13 mouse cellular contexts compared by ENCODE assay signal in genomic region chr2:79038624-79039023, GRCm38 (mm10).
DNase-seq lines count a peak whose midpoint lies in the region; ATAC-seq and TF ChIP-seq lines count a peak whose summit lies in the region.
"Had no signal": no experiment of that assay in that cellular context is flagged by ENCODE, and none has a peak within 500 bp of the region (broad histone marks: within the 10 kb centered on the region; RNA-seq: fewer than 3 reads in every experiment).

No protein-coding gene starts in this region.

- H3K4me1 ChIP-seq in hindbrain, embryonic 10.5 days (replicated peaks): peaks cover 13% of the 10 kb centered on the region
- no peaks in the 10 kb centered on the region for H3K4me1 ChIP-seq in hindbrain, embryonic 16.5 days (ENCODE audit: control insufficient read depth, insufficient read depth, low read depth, low read length)
- H3K4me1 ChIP-seq in neural tube, embryonic 13.5 days (replicated peaks): peaks cover 9% of the 10 kb centered on the region
- no peaks in the 10 kb centered on the region for H3K4me1 ChIP-seq in neural tube, embryonic 15.5 days
- no peaks in the 10 kb centered on the region for H3K4me1 ChIP-seq in intestine, postnatal 0 days (replicated peaks; ENCODE audit: control insufficient read depth, insufficient read depth, low read length)
- H3K4me1 ChIP-seq: liver, embryonic 15.5 days had no signal

- no peaks in the 10 kb centered on the region for H3K36me3 ChIP-seq in hindbrain, embryonic 10.5 days
- no peaks in the 10 kb centered on the region for H3K36me3 ChIP-seq in hindbrain, embryonic 16.5 days (ENCODE audit: control insufficient read depth, insufficient read depth, low read length)
- H3K36me3 ChIP-seq in neural tube, embryonic 13.5 days: no peaks in the 10 kb centered on the region
- H3K36me3 ChIP-seq in neural tube, embryonic 15.5 days: no peaks in the 10 kb centered on the region
- no peaks in the 10 kb centered on the region for H3K36me3 ChIP-seq in intestine, postnatal 0 days (ENCODE audit: control insufficient read depth, insufficient read depth)
- H3K36me3 ChIP-seq: G1E; limb, embryonic 13.5 days; liver, embryonic 15.5 days had no signal

- no peak for ATAC-seq in hindbrain, embryonic 16.5 days
- ATAC-seq in neural tube, embryonic 13.5 days (ENCODE audit: low read depth): 0 out of 2 replicates have a peak, but pooled peaks have one; percentile 50
- ATAC-seq in neural tube, embryonic 15.5 days (ENCODE audit: low FRiP score): no peak
- ATAC-seq in intestine, postnatal 0 days: no peak

- peak overlapping the region; percentile 57 for H3K27ac ChIP-seq in hindbrain, embryonic 10.5 days
- no peak overlapping the region for H3K27ac ChIP-seq in hindbrain, embryonic 16.5 days (ENCODE audit: low read depth, low read length)
- H3K27ac ChIP-seq in neural tube, embryonic 13.5 days (replicated peaks): no peak overlapping the region
- H3K27ac ChIP-seq in neural tube, embryonic 15.5 days (replicated peaks): no peak overlapping the region
- H3K27ac ChIP-seq in layer of hippocampus, adult 2 months: no peak overlapping the region
- H3K27ac ChIP-seq in intestine, postnatal 0 days (ENCODE audit: low read depth, low read length): no peak overlapping the region
- H3K27ac ChIP-seq: limb, embryonic 13.5 days; liver, embryonic 15.5 days had no signal

- H3K27me3 ChIP-seq in hindbrain, embryonic 10.5 days (ENCODE audit: insufficient read depth, poor library complexity, severe bottlenecking): no peaks in the 10 kb centered on the region
- H3K27me3 ChIP-seq in hindbrain, embryonic 16.5 days (replicated peaks; ENCODE audit: control insufficient read depth, insufficient read depth, low read length): no peaks in the 10 kb centered on the region
- H3K27me3 ChIP-seq in neural tube, embryonic 13.5 days: no peaks in the 10 kb centered on the region
- no peaks in the 10 kb centered on the region for H3K27me3 ChIP-seq in neural tube, embryonic 15.5 days (replicated peaks)
- no peaks in the 10 kb centered on the region for H3K27me3 ChIP-seq in intestine, postnatal 0 days (replicated peaks; ENCODE audit: control insufficient read depth, insufficient read depth, low read length)
- H3K27me3 ChIP-seq: limb, embryonic 13.5 days; liver, embryonic 15.5 days had no signal

- DNase-seq in hindbrain, embryonic 10.5 days (ENCODE audit: low spot score): peak; percentile 30
- peak; percentile 32 for DNase-seq in embryo, embryonic 9.5 days (ENCODE audit: extremely low spot score)
- no peak for DNase-seq in layer of hippocampus, adult 2 months (ENCODE audit: low spot score in 2 of 2)
- DNase-seq: adrenal gland, postnatal 10 days; cerebellum, adult 2 months; kidney, adult 9 months had no signal

- no peak overlapping the region for H3K4me3 ChIP-seq in hindbrain, embryonic 10.5 days
- no peak overlapping the region for H3K4me3 ChIP-seq in hindbrain, embryonic 16.5 days (ENCODE audit: low read length)
- H3K4me3 ChIP-seq in neural tube, embryonic 13.5 days: no peak overlapping the region
- H3K4me3 ChIP-seq in neural tube, embryonic 15.5 days (replicated peaks): no peak overlapping the region
- no peak overlapping the region for H3K4me3 ChIP-seq in layer of hippocampus, adult 2 months
- H3K4me3 ChIP-seq in intestine, postnatal 0 days (ENCODE audit: low read depth, low read length): no peak overlapping the region
- H3K4me3 ChIP-seq: limb, embryonic 13.5 days; liver, embryonic 15.5 days had no signal

- WGBS in hindbrain, embryonic 10.5 days: 22% methylated on average over 5 of the region's 5 CpGs
- WGBS in hindbrain, embryonic 16.5 days: 25% methylated on average over 5 of the region's 5 CpGs
- 36% methylated on average over 5 of the region's 5 CpGs for WGBS in neural tube, embryonic 13.5 days
- 42% methylated on average over 5 of the region's 5 CpGs for WGBS in neural tube, embryonic 15.5 days
- 49% methylated on average over 5 of the region's 5 CpGs for WGBS in intestine, postnatal 0 days

- TF ChIP-seq CTCF in layer of hippocampus, adult 2 months (conservative IDR thresholded peaks at IDR 0.05): no peak
- TF ChIP-seq CTCF in intestine, postnatal 0 days (IDR thresholded peaks at IDR 0.05; ENCODE audit: low read depth): no peak

- no peaks in the 10 kb centered on the region for H3K9me3 ChIP-seq in hindbrain, embryonic 10.5 days
- H3K9me3 ChIP-seq in hindbrain, embryonic 16.5 days (ENCODE audit: control insufficient read depth, low read length): no peaks in the 10 kb centered on the region
- no peaks in the 10 kb centered on the region for H3K9me3 ChIP-seq in neural tube, embryonic 13.5 days
- no peaks in the 10 kb centered on the region for H3K9me3 ChIP-seq in neural tube, embryonic 15.5 days (replicated peaks)
- no peaks in the 10 kb centered on the region for H3K9me3 ChIP-seq in intestine, postnatal 0 days (ENCODE audit: control insufficient read depth)
- H3K9me3 ChIP-seq: G1E; limb, embryonic 13.5 days; liver, embryonic 15.5 days had no signal

- no peak overlapping the region for H3K4me2 ChIP-seq in hindbrain, embryonic 16.5 days (ENCODE audit: low read length)
- H3K4me2 ChIP-seq in neural tube, embryonic 13.5 days: no peak overlapping the region
- no peak overlapping the region for H3K4me2 ChIP-seq in neural tube, embryonic 15.5 days
- H3K4me2 ChIP-seq in intestine, postnatal 0 days (replicated peaks; ENCODE audit: low read depth): no peak overlapping the region
- H3K4me2 ChIP-seq: limb, embryonic 13.5 days; liver, embryonic 15.5 days had no signal

- no peak overlapping the region for H3K9ac ChIP-seq in hindbrain, embryonic 16.5 days (ENCODE audit: low read depth, low read length)
- no peak overlapping the region for H3K9ac ChIP-seq in neural tube, embryonic 13.5 days
- H3K9ac ChIP-seq in neural tube, embryonic 15.5 days (replicated peaks): no peak overlapping the region
- H3K9ac ChIP-seq in intestine, postnatal 0 days (ENCODE audit: low read depth, low read length): no peak overlapping the region
- H3K9ac ChIP-seq: limb, embryonic 13.5 days; liver, embryonic 15.5 days had no signal

Comparison
In these comparisons a context has a peak if more than half of its experiments do, and no peak if none do; other contexts are left out.
1. DNase-seq: peak in hindbrain, embryonic 10.5 days (single experiment) and embryo, embryonic 9.5 days (single experiment); none in layer of hippocampus, adult 2 months (0 of 2).